Mouse (Mus musculus) spleen, adult 2 months (tissue): ENCODE measurements at regions not wholly inside any gene's neighbourhood (a gene's known extent, or its start where the extent isn't known, plus 50 kb on each side); places are given as distances from the start of the nearest gene placed in this dataset.

Experiments
- CTCF ChIP-seq: fragments of 200-500 bp; IDR thresholded peaks from 2 replicates; pipeline ENCODE4 v1.5.1; 2011; ENCODE audit warnings: mild to moderate bottlenecking, inconsistent platforms; ENCODE audit not compliant: insufficient read depth, insufficient read length, insufficient replicate concordance; ENCODE audit errors: extremely low read depth
- POLR2A ChIP-seq: fragments of 200-500 bp; IDR thresholded peaks from 2 replicates; pipeline ENCODE4 v1.6.1; 2011; ENCODE audit warnings: low read depth, low read length, inconsistent platforms

DNA sequence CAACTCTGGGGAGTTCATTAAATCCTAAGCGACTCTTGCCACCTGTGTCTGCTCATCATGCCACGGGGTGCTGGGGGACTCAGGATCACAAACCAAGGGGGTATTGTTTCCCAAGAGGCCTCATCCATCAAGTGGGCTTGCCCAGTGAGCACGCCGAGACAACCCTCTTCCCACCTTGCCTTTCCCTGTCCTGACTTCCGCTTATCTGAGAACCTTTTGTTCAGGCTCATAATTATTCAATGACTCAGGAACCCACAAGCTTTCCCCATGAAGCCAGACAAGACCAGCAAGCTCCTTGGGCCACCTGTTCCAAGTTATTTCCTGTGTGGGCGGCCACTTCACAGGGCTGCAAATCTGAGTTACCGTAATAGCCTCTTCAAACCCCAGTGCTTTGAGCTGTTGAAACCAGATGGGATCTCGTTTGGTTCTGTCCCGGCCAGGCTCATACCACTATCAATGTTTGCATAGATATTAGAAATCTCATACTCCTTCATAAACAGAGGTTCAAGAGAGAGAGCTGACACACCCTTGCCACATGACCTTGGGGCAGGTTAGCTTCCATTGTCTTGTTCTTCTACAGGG, 78.0 kb upstream of the Runx1 start:
- TF ChIP-seq CTCF (no peak), POLR2A (no peak)
